Mouse (Mus musculus): ENCODE measurements around the gene Arhgef28. TPM values are rescaled to one million over a fixed set of nuclear protein-coding genes. Genes with fewer than 3 reads are reported as not detected.

Gene Arhgef28
- total RNA-seq, 2 experiments from 2014 or later: 37.6 to 40.5 TPM

DNA sequence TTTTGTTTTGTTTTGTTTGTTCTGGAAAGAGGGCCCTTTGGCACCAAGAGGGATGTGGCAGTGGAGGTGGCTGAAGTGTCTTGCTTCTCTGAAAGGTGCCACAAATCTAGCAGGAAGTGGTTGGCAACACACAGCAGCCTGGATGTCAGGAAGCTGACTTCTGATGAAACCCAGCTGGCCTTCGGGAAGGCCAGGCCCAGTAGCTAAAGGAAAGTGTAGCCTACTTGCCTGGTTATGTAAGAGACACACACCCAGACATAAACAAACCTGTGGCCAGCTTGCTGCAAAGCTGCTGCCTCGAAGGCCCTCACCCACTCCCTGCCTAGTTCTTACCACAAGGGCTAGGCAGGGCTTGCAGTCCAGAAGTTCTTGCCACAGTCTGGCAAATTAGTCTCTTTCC, 204.1 kb downstream of the Arhgef28 start:
- DNase-seq (ENCODE audit: low spot score in 2 of 2): no peak
- intact Hi-C loops (cut with DNase I): no loop called here

GRCm38 (mm10) chr13:98001719-98002118, 204.5 kb downstream of the Arhgef28 start:
- intact Hi-C loops (cut with DNase I): no loop called here
- no peak for DNase-seq (ENCODE audit: low spot score in 2 of 2)

GRCm38 (mm10) chr13:98000841-98001240, 205.4 kb downstream of the Arhgef28 start:
- intact Hi-C loops (cut with DNase I): no loop called here
- DNase-seq (ENCODE audit: low spot score in 2 of 2): no peak

GRCm38 (mm10) chr13:97999130-97999529, 207.1 kb downstream of the Arhgef28 start:
- no peak for DNase-seq (ENCODE audit: low spot score in 2 of 2)
- intact Hi-C loops (cut with DNase I): no loop called here

DNA sequence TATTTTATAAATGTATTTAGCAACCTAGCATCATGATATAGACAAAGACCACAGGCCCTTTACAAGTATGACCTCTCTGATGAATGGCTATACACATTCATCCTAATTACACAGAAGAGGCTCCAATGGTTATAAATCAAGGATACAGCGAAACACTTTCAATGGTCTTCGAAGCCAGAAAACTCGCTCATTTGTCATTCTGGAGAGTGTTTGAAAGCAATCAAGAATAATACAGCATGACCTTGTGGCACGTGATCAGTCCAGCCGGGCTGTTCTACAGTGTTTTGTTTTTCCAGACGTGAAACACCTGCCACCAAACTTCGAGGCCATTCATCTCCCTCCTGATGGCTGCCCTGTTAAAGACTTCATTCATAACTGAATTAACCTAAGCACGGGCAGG, 207.7 kb downstream of the Arhgef28 start:
- no peak for DNase-seq (ENCODE audit: low spot score in 2 of 2)
- intact Hi-C loops (cut with DNase I): no loop called here

- intact Hi-C loops (cut with DNase I): no loop called here
- DNase-seq (ENCODE audit: low spot score in 2 of 2): no peak
Observed at GRCm38 (mm10) chr13:97990939-97991338, 215.3 kb downstream of the Arhgef28 start.

DNA sequence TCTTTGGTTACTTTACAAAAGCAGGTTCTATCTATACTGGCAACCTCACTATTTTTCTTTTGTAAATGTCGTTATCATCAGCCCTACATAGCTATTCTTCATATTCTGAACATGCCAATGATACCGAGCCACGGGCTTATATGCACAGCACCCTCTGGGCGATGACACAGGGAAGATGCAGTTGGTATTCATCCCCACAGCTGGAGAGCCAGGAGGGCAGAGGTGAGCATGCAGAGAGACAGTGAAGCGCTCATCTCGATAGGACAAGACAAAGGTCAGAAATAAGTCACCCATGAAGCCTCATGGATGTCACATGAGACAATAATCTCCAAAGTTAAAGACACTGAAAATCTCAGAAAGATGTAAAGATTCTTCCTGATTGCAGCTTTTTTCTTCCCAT, 217.4 kb downstream of the Arhgef28 start:
- intact Hi-C loops (cut with DNase I): no loop called here
- no peak for DNase-seq (ENCODE audit: low spot score in 2 of 2)

- peak in 1 of 2 experiments; percentile 20 for DNase-seq (ENCODE audit: low spot score in 2 of 2)
- intact Hi-C loops (cut with DNase I): no loop called here
Observed at GRCm38 (mm10) chr13:97986691-97987090, 219.5 kb downstream of the Arhgef28 start.

- intact Hi-C loops (cut with DNase I): no loop called here
- no peak for DNase-seq (ENCODE audit: low spot score in 2 of 2)
Observed at GRCm38 (mm10) chr13:97977104-97977503, 229.1 kb downstream of the Arhgef28 start.

DNA sequence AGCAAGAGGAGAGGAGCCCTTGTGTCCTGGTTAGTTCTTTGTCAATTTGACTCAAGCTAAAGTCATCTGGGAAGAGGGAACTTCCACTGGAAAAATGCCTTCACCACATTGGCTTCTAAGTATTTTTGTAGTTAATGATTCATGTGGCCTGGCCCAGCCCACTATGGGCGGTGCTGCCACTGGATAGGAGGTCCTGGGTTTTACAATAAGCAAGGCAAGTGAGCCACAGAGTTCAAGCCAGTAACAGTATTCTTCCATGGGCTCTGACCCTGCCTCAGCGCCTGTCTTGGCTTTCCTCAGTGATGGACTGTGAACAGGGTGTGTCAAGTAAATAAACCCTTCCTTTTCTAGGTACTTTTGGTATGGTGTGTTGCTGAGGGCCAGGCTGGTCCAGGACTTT, 229.6 kb downstream of the Arhgef28 start:
- no peak for DNase-seq (ENCODE audit: low spot score in 2 of 2)
- intact Hi-C loops (cut with DNase I): no loop called here

DNA sequence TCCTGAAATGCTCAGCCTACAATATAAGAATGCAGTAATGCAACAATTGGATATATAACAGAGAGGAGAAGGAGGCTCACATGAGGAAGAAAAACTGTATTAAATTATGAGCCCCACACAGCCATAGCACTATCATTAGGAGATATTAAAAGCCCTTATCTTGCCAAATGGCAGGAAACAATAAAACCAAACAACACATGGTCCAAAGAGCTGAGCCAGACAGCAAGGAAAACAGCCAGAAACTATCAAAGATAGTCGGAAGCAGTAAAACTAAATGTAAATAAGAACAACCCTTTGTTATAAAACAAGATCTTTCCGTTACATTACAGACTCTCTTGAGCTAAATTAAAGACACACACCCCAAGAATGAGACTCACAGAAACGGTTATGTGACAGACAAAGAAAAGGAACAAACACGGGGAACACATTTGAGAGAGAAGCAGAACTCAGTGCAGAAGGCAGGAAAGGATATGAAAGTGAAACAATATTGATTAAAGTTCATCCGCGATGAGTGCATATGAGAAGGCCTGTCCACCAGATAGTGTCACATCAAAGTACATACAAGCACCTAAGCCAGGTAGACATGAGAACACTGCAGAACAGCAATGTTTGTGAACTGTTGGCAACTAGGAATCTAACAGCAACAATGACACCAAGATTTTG, 231.6 kb downstream of the Arhgef28 start:
- intact Hi-C loops (cut with DNase I): no loop called here
- no peak for DNase-seq (ENCODE audit: low spot score in 2 of 2)

- DNase-seq (ENCODE audit: low spot score in 2 of 2): no peak
- intact Hi-C loops (cut with DNase I): no loop called here
Observed at GRCm38 (mm10) chr13:97973915-97974314, 232.3 kb downstream of the Arhgef28 start.

- no peak for DNase-seq (ENCODE audit: low spot score in 2 of 2)
- intact Hi-C loops (cut with DNase I): no loop called here
Observed at GRCm38 (mm10) chr13:97966077-97966476, 240.2 kb downstream of the Arhgef28 start.

- intact Hi-C loops (cut with DNase I): no loop called here
Observed at GRCm38 (mm10) chr13:97964892-97965424, 241.3 kb downstream of the Arhgef28 start.

DNA sequence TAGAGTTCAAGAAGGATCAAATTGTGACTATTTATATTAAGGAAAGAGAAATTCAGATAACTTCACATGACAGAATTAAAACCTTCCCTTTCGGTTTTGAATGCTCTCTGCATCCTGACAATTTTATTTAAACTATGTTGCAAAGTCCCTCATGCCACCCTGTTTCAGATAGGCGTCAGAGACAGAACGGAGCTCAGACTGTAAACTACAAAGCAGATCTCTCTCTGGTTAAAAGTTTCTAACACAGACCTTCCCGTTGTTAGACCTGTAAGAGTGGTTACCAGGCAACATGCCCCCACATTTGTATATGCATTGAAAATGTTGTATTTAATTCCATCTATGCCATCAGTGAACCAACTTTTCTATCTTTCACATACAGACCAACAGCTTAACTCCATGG, 246.1 kb downstream of the Arhgef28 start:
- intact Hi-C loops (cut with DNase I): no loop called here
- no peak for DNase-seq (ENCODE audit: low spot score in 2 of 2)

More at GRCm38 (mm10) chr13:97964892-97965424, 241.3 kb downstream of the Arhgef28 start:
- DNase-seq (ENCODE audit: low spot score in 2 of 2): no peak

GRCm38 (mm10) chr13:97959394-97959888, 246.8 kb downstream of the Arhgef28 start:
- intact Hi-C loops (cut with DNase I): no loop called here
- peak; percentile 34 to 59 for DNase-seq (ENCODE audit: low spot score in 2 of 2)

DNA sequence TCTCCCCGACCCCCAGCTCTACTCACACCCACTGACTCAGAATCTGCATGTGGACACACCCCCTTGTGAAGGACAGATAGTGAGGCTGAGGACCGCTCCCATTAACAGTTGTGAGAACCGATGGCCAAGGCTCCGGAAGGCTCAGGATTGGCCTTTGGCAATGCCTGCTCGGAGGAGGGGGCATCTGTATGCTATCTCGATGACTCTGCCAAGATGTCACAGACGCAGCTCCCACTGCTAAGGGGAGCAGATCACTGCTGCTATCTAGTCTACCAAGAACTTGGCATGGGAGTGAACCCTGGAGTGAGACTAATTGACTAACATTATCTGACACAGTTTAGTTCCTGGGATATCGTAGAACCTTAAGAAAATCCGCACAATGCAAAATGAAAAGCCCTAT, 250.5 kb downstream of the Arhgef28 start:
- intact Hi-C loops (cut with DNase I): no loop called here
- no peak for DNase-seq (ENCODE audit: low spot score in 2 of 2)

DNA sequence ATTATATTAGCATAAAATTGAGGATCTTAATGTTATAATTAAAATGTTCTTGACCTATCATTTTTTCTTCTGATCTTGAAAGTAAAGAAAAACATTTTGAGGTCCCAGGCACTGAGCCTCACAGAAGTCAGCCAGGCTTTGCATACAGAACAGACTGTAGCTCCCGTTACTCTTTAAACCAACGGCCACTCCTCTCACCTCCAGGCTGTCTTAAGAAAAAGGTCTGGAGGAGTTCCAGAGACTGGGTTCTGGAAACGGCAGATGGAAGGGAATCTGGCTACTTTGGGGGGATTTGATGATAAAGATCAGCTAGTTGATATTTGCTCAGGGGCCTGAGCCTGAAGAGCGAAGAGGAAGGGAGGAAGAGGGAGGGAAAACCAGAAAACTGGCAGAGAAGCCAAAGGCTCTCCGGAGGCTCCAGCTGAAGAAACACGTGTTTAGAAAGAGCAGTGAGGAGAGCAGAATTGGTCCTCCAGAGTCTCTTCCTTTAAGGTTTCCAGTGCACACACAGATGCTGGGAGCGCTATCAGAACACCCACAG, 251.2 kb downstream of the Arhgef28 start:
- no peak for DNase-seq (ENCODE audit: low spot score in 2 of 2)
- intact Hi-C loops (cut with DNase I): no loop called here

GRCm38 (mm10) chr13:97954051-97954450, 252.2 kb downstream of the Arhgef28 start:
- intact Hi-C loops (cut with DNase I): no loop called here
- DNase-seq (ENCODE audit: low spot score in 2 of 2): no peak

DNA sequence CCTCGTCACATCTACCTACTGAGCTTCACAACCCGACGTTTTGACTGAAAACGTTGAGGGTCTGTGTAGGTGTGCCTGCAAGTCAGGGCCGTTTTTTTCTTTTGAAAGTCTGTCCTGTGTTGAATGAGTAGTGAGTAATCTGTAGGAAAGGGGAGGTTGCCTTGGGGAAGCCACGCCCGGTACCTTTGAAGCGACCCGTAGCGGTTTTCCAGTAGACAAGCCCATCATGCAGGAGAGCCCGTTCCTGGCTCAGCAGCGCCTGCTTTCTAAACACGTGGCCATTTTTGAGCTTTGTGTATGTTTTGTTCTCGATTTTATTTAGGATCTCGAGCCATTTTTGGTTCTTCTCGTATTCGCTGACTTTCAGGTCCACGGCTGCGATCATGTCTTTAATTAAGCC, 252.7 kb downstream of the Arhgef28 start:
- intact Hi-C loops (cut with DNase I): no loop called here
- DNase-seq (ENCODE audit: low spot score in 2 of 2): no peak

GRCm38 (mm10) chr13:97948856-97949255, 257.4 kb downstream of the Arhgef28 start:
- intact Hi-C loops (cut with DNase I): loop anchor here (10.0 kb wide), 1 partner anchor 286 kb away; no protein-coding TSS in a partner anchor
- DNase-seq (ENCODE audit: low spot score in 2 of 2): no peak
